Mouse (Mus musculus): ENCODE results near the gene Degs1.

GRCm38 (mm10) chr1:182310316-182310715 lies 27.7 kb upstream of the Degs1 start:
- no peak for TF ChIP-seq CTCF (IDR thresholded peaks at IDR 0.05; ENCODE audit: extremely low read depth, insufficient read depth, insufficient read length, insufficient replicate concordance)
- TF ChIP-seq POLR2A (IDR thresholded peaks at IDR 0.05; ENCODE audit: low read depth, low read length) = no peak

All from spleen, adult 2 months (tissue).